8 mouse cellular contexts compared by ENCODE assay signal in genomic region chr8:72134756-72135445, GRCm38 (mm10). TPM values are rescaled to one million over a fixed set of nuclear protein-coding genes. Genes with fewer than 3 reads are reported as not detected.
DNase-seq lines count a peak whose midpoint lies in the region; ATAC-seq and TF ChIP-seq lines count a peak whose summit lies in the region.

Gene Tpm4 (plus strand): TSS chr8:72134975.

- peak within 1 kb of the TSS; percentile 96 for H3K27ac ChIP-seq in intestine, postnatal 0 days (ENCODE audit: low read depth, low read length)
- peak within 1 kb of the TSS; percentile 98 for H3K27ac ChIP-seq in limb, embryonic 11.5 days (replicated peaks; ENCODE audit: low read depth, low read length)
- H3K27ac ChIP-seq in midbrain, embryonic 11.5 days (ENCODE audit: low read depth, low read length), result peak within 1 kb of the TSS; percentile 93
- H3K27ac ChIP-seq in small intestine, adult 2 months (ENCODE audit: insufficient read depth, low read depth, low read length), result peak within 1 kb of the TSS; percentile 97

- no peaks in the 10 kb centered on the region for H3K27me3 ChIP-seq in intestine, postnatal 0 days (replicated peaks; ENCODE audit: control insufficient read depth, insufficient read depth, low read length)
- no peaks in the 10 kb centered on the region for H3K27me3 ChIP-seq in limb, embryonic 11.5 days (ENCODE audit: control insufficient read depth, insufficient read depth, low read length)
- no peaks in the 10 kb centered on the region for H3K27me3 ChIP-seq in midbrain, embryonic 11.5 days (ENCODE audit: control insufficient read depth, insufficient read depth, low read length)
- no peaks in the 10 kb centered on the region for H3K27me3 ChIP-seq in small intestine, adult 2 months (ENCODE audit: control insufficient read depth, insufficient read depth, low read length)

- H3K4me3 ChIP-seq in intestine, postnatal 0 days (ENCODE audit: low read depth, low read length), result peak within 1 kb of the TSS; percentile 88
- H3K4me3 ChIP-seq in limb, embryonic 11.5 days (ENCODE audit: low read depth, low read length), result peak within 1 kb of the TSS; percentile 77
- peak within 1 kb of the TSS; percentile 58 for H3K4me3 ChIP-seq in midbrain, embryonic 11.5 days (ENCODE audit: low read depth, low read length)
- peak within 1 kb of the TSS; percentile 66 for H3K4me3 ChIP-seq in small intestine, adult 2 months (ENCODE audit: low read depth, low read length)

- peak within 1 kb of the TSS; percentile 89 for H3K9ac ChIP-seq in intestine, postnatal 0 days (ENCODE audit: low read depth, low read length)
- H3K9ac ChIP-seq in limb, embryonic 11.5 days (ENCODE audit: low read length), result peak within 1 kb of the TSS; percentile 98
- peak within 1 kb of the TSS; percentile 86 for H3K9ac ChIP-seq in midbrain, embryonic 11.5 days (ENCODE audit: low read length)

- DNase-seq in adrenal gland, adult 8-10 months, result peak; percentile 54
- DNase-seq in embryo, embryonic 11.5 days (ENCODE audit: low read depth, low spot score), result peak; percentile 62
- DNase-seq in heart, adult 11 months, result peak; percentile 99
- no peak for DNase-seq in limb, embryonic 11.5 days (ENCODE audit: low spot score)
- peak; percentile 97 for DNase-seq in midbrain, embryonic 11.5 days (ENCODE audit: low spot score, missing footprints)
- DNase-seq in c-Kit-positive CD71-positive TER-119-positive erythroid progenitor cells, embryonic 14.5 days (ENCODE audit: low spot score), result no peak

- TF ChIP-seq CTCF in intestine, postnatal 0 days (IDR thresholded peaks at IDR 0.05; ENCODE audit: low read depth), result no peak
- no peak for TF ChIP-seq CTCF in small intestine, adult 2 months (IDR thresholded peaks at IDR 0.05; ENCODE audit: extremely low read depth, insufficient read length, insufficient replicate concordance, low read depth, low read length)

- ATAC-seq in intestine, postnatal 0 days, result peak; percentile 80
- peak; percentile 85 for ATAC-seq in limb, embryonic 11.5 days (ENCODE audit: insufficient number of reproducible peaks, low FRiP score, low TSS enrichment, low read depth)
- peak; percentile 91 for ATAC-seq in midbrain, embryonic 11.5 days (ENCODE audit: low FRiP score)

- 0 out of 2 replicates have a peak, but pooled peaks cover 3% of the 10 kb centered on the region for H3K4me1 ChIP-seq in intestine, postnatal 0 days (replicated peaks; ENCODE audit: control insufficient read depth, insufficient read depth, low read length)
- peaks cover 3% of the 10 kb centered on the region; the same call in 1 of the 2 replicates for H3K4me1 ChIP-seq in limb, embryonic 11.5 days (ENCODE audit: control insufficient read depth, insufficient read depth, low read length)
- H3K4me1 ChIP-seq in midbrain, embryonic 11.5 days (ENCODE audit: control insufficient read depth, insufficient read depth, low read length), result peaks cover 8% of the 10 kb centered on the region
- peaks cover 8% of the 10 kb centered on the region for H3K4me1 ChIP-seq in small intestine, adult 2 months (ENCODE audit: control insufficient read depth, insufficient read depth, insufficient read length, low read length)

- no peaks in the 10 kb centered on the region for H3K9me3 ChIP-seq in intestine, postnatal 0 days (ENCODE audit: control insufficient read depth)
- no peaks in the 10 kb centered on the region for H3K9me3 ChIP-seq in limb, embryonic 11.5 days (ENCODE audit: control insufficient read depth, low read length)
- H3K9me3 ChIP-seq in midbrain, embryonic 11.5 days (ENCODE audit: control insufficient read depth, low read length), result no peaks in the 10 kb centered on the region

- under 1% methylated on average over 44 of the region's 49 CpGs for WGBS in intestine, postnatal 0 days
- WGBS in limb, embryonic 11.5 days, result under 1% methylated on average over 40 of the region's 49 CpGs
- under 1% methylated on average over 45 of the region's 49 CpGs for WGBS in midbrain, embryonic 11.5 days
- under 1% methylated on average over 48 of the region's 49 CpGs for WGBS in small intestine, adult 2 months

- TF ChIP-seq POLR2A in small intestine, adult 2 months (IDR thresholded peaks at IDR 0.05; ENCODE audit: low read depth, low read length), result peak; percentile 74

- peak within 1 kb of the TSS; percentile 95 for H3K4me2 ChIP-seq in intestine, postnatal 0 days (replicated peaks; ENCODE audit: low read depth)
- H3K4me2 ChIP-seq in limb, embryonic 11.5 days (ENCODE audit: low read depth, severe bottlenecking), result peak within 1 kb of the TSS; percentile 78
- peak within 1 kb of the TSS; percentile 86 for H3K4me2 ChIP-seq in midbrain, embryonic 11.5 days

- peaks cover 16% of the 10 kb centered on the region for H3K36me3 ChIP-seq in intestine, postnatal 0 days (ENCODE audit: control insufficient read depth, insufficient read depth)
- peaks cover 13% of the 10 kb centered on the region for H3K36me3 ChIP-seq in limb, embryonic 11.5 days (ENCODE audit: control insufficient read depth, insufficient read depth, low read length)
- H3K36me3 ChIP-seq in midbrain, embryonic 11.5 days (ENCODE audit: control insufficient read depth, insufficient read depth, low read length), result peaks cover 3% of the 10 kb centered on the region
- peaks cover 14% of the 10 kb centered on the region for H3K36me3 ChIP-seq in small intestine, adult 2 months (ENCODE audit: control insufficient read depth, insufficient read depth, low read length)

RNA-seq across cellular contexts. Expression of gene Tpm4, which starts in this region (rescaled TPM):
- 100 to 1,000 TPM; 133 to 158 (median 140) TPM for total RNA-seq in adrenal gland, adult 8-10 months (2022)
- polyA plus RNA-seq in intestine, postnatal 0 days (2015; fragmentation: Nextera tagmentation; extraction: Ambion mirVana), result 277 and 300 TPM in 2 replicates
- 789 and 800 TPM in 2 replicates for polyA plus RNA-seq in limb, embryonic 11.5 days (2014; fragmentation: Nextera tagmentation; extraction: Ambion mirVana)
- polyA plus RNA-seq in midbrain, embryonic 11.5 days (2014; fragmentation: Nextera tagmentation; extraction: Ambion mirVana), result 548 and 589 TPM in 2 replicates
- 19.1 and 27.3 TPM in 2 replicates for polyA plus RNA-seq in small intestine, adult 2 months (2012; rRNA removed)

Comparison
In these comparisons a context has a peak if more than half of its experiments do, and no peak if none do; other contexts are left out.
1. DNase-seq: peak in adrenal gland, adult 8-10 months (single experiment), embryo, embryonic 11.5 days (single experiment), heart, adult 11 months (single experiment) and midbrain, embryonic 11.5 days (single experiment); none in limb, embryonic 11.5 days (single experiment) and c-Kit-positive CD71-positive TER-119-positive erythroid progenitor cells, embryonic 14.5 days (single experiment).
2. Peak in every context shown above with its lines, with median percentiles within 50 percentile points of each other: ATAC-seq, H3K27ac ChIP-seq, H3K4me2 ChIP-seq, H3K4me3 ChIP-seq and H3K9ac ChIP-seq.